Mouse (Mus musculus) hindbrain, embryonic 16.5 days (tissue): ENCODE results near the gene Limch1. TPM values are rescaled to one million over a fixed set of nuclear protein-coding genes. Genes with fewer than 3 reads are reported as not detected.

Source experiments
- ATAC-seq: fragments of 200-750 bp; cut with Nextera tagmentation; 2 replicates; pipeline ENCODE4 v1.8.0; 2017; ENCODE audit warnings: moderate TSS enrichment, moderate library complexity
- H3K27ac ChIP-seq: fragments of 300-500 bp; sonication (generic); 2 replicates; pipeline ENCODE4 v1.5.1; 2014; ENCODE audit warnings: low read depth, mild to moderate bottlenecking, control low read depth, low read length, moderate library complexity
- H3K27me3 ChIP-seq: fragments of 300-500 bp; sonication (generic); replicated peaks from 2 replicates; pipeline ENCODE4 v1.6.1; 2014; ENCODE audit warnings: low read length; ENCODE audit not compliant: control insufficient read depth, insufficient read depth
- H3K36me3 ChIP-seq: fragments of 300-500 bp; sonication (generic); 2 replicates; pipeline ENCODE4 v1.6.1; 2014; ENCODE audit warnings: mild to moderate bottlenecking, low read length, moderate library complexity, mixed read lengths; ENCODE audit not compliant: control insufficient read depth, insufficient read depth
- H3K4me1 ChIP-seq: fragments of 300-500 bp; sonication (generic); 2 replicates; pipeline ENCODE4 v1.6.1; 2014; ENCODE audit warnings: low read depth, low read length; ENCODE audit not compliant: control insufficient read depth, insufficient read depth
- H3K4me2 ChIP-seq: fragments of 300-500 bp; sonication (generic); 2 replicates; pipeline ENCODE4 v1.6.1; 2014; ENCODE audit warnings: mild to moderate bottlenecking, low read length, control low read depth, moderate library complexity
- H3K4me3 ChIP-seq: fragments of 300-500 bp; sonication (generic); 2 replicates; pipeline ENCODE4 v1.5.1; 2014; ENCODE audit warnings: mild to moderate bottlenecking, low read length, control low read depth, moderate library complexity
- H3K9ac ChIP-seq: fragments of 300-500 bp; sonication (generic); 2 replicates; pipeline ENCODE4 v1.6.1; 2014; ENCODE audit warnings: low read depth, mild to moderate bottlenecking, control low read depth, low read length, moderate library complexity
- H3K9me3 ChIP-seq: fragments of 300-500 bp; sonication (generic); 2 replicates; pipeline ENCODE4 v1.6.1; 2014; ENCODE audit warnings: mild to moderate bottlenecking, low read length, moderate library complexity; ENCODE audit not compliant: control insufficient read depth
- WGBS: fragments of 180-500 bp; shearing (Covaris S2); extraction: QIAGEN DNeasy Blood & Tissue Kit; methylation state at CpG from one replicate; pipeline ENCODE4 v1.1.7; 2014; 5-methylcytosine and 5-hydroxymethylcytosine counted together
- polyA plus RNA-seq: library from polyadenylated mRNA; unstranded; fragments of >200 nt; fragmentation: Nextera tagmentation; extraction: Ambion mirVana; gene quantifications from 2 replicates; pipeline ENCODE4 v1.2.1, GENCODE M21; 2015

Gene Limch1
- polyA plus RNA-seq, 1 experiment from 2014 or later: 48.4 TPM

GRCm38 (mm10) chr5:66871521-66872050 is 126.0 kb downstream of the Limch1 start:
- H3K9ac ChIP-seq: no peak overlapping the region
- H3K4me2 ChIP-seq: no peak overlapping the region
- H3K4me1 ChIP-seq: no peaks in the 10 kb centered on the region
- H3K27me3 ChIP-seq: no peaks in the 10 kb centered on the region
- no peaks in the 10 kb centered on the region for H3K36me3 ChIP-seq
- no peak for ATAC-seq
- H3K9me3 ChIP-seq: no peaks in the 10 kb centered on the region
- H3K4me3 ChIP-seq: no peak overlapping the region
- no peak overlapping the region for H3K27ac ChIP-seq
- 94% methylated on average over 11 of the region's 11 CpGs for WGBS

- H3K4me2 ChIP-seq: no peak overlapping the region
- 91% methylated on average over 4 of the region's 4 CpGs for WGBS
- no peaks in the 10 kb centered on the region for H3K4me1 ChIP-seq
- H3K36me3 ChIP-seq: no peaks in the 10 kb centered on the region
- no peaks in the 10 kb centered on the region for H3K9me3 ChIP-seq
- no peak overlapping the region for H3K27ac ChIP-seq
- no peaks in the 10 kb centered on the region for H3K27me3 ChIP-seq
- no peak overlapping the region for H3K9ac ChIP-seq
- H3K4me3 ChIP-seq: no peak overlapping the region
- ATAC-seq: no peak
These were observed 126.4 kb downstream of the Limch1 start for GRCm38 (mm10) chr5:66872053-66872452.

- no peak overlapping the region for H3K4me3 ChIP-seq
- no peaks in the 10 kb centered on the region for H3K4me1 ChIP-seq
- H3K4me2 ChIP-seq: no peak overlapping the region
- H3K27me3 ChIP-seq: no peaks in the 10 kb centered on the region
- 78% methylated on average over 6 of the region's 6 CpGs for WGBS
- no peak overlapping the region for H3K9ac ChIP-seq
- no peak for ATAC-seq
- no peaks in the 10 kb centered on the region for H3K9me3 ChIP-seq
- H3K27ac ChIP-seq: no peak overlapping the region
- no peaks in the 10 kb centered on the region for H3K36me3 ChIP-seq
These were observed 127.1 kb downstream of the Limch1 start for GRCm38 (mm10) chr5:66872681-66873080.

- H3K4me1 ChIP-seq: no peaks in the 10 kb centered on the region
- 46% methylated on average over 10 of the region's 10 CpGs for WGBS
- H3K4me2 ChIP-seq: no peak overlapping the region
- H3K9ac ChIP-seq: no peak overlapping the region
- H3K4me3 ChIP-seq: no peak overlapping the region
- no peak for ATAC-seq
- H3K9me3 ChIP-seq: no peaks in the 10 kb centered on the region
- H3K27ac ChIP-seq: no peak overlapping the region
- H3K36me3 ChIP-seq: no peaks in the 10 kb centered on the region
- no peaks in the 10 kb centered on the region for H3K27me3 ChIP-seq
These were observed 130.6 kb downstream of the Limch1 start for GRCm38 (mm10) chr5:66876018-66876805.

GRCm38 (mm10) chr5:66877066-66877465 is 131.4 kb downstream of the Limch1 start:
- 56% methylated on average over 5 of the region's 5 CpGs for WGBS
- H3K27me3 ChIP-seq: no peaks in the 10 kb centered on the region
- no peak overlapping the region for H3K4me2 ChIP-seq
- no peaks in the 10 kb centered on the region for H3K9me3 ChIP-seq
- no peak overlapping the region for H3K27ac ChIP-seq
- no peaks in the 10 kb centered on the region for H3K4me1 ChIP-seq
- H3K4me3 ChIP-seq: no peak overlapping the region
- ATAC-seq: no peak
- no peaks in the 10 kb centered on the region for H3K36me3 ChIP-seq
- H3K9ac ChIP-seq: no peak overlapping the region

- ATAC-seq: 0 out of 2 replicates have a peak, but pooled peaks have one; percentile 61
- Histone ChIP-seq H3K4me3 (no peak overlapping the region), H3K36me3 (no peaks in the 10 kb centered on the region), H3K4me1 (no peaks in the 10 kb centered on the region), H3K4me2 (no peak overlapping the region), H3K27me3 (no peaks in the 10 kb centered on the region), H3K9ac (no peak overlapping the region), H3K9me3 (peaks cover 2% of the 10 kb centered on the region), H3K27ac (no peak overlapping the region)
- 41% methylated on average over 3 of the region's 3 CpGs for WGBS
These were observed 136.3 kb downstream of the Limch1 start for GRCm38 (mm10) chr5:66881901-66882341.

GRCm38 (mm10) chr5:66882718-66883117 is 137.1 kb downstream of the Limch1 start:
- no peak overlapping the region for H3K4me2 ChIP-seq
- H3K36me3 ChIP-seq: no peaks in the 10 kb centered on the region
- no peak for ATAC-seq
- 89% methylated on average over 13 of the region's 13 CpGs for WGBS
- H3K27ac ChIP-seq: no peak overlapping the region
- H3K9me3 ChIP-seq: peaks cover 2% of the 10 kb centered on the region
- no peak overlapping the region for H3K9ac ChIP-seq
- H3K4me3 ChIP-seq: no peak overlapping the region
- no peaks in the 10 kb centered on the region for H3K4me1 ChIP-seq
- H3K27me3 ChIP-seq: no peaks in the 10 kb centered on the region

- H3K4me2 ChIP-seq: no peak overlapping the region
- WGBS: 70% methylated on average over 4 of the region's 4 CpGs
- no peaks in the 10 kb centered on the region for H3K27me3 ChIP-seq
- no peaks in the 10 kb centered on the region for H3K36me3 ChIP-seq
- H3K9ac ChIP-seq: no peak overlapping the region
- H3K4me3 ChIP-seq: no peak overlapping the region
- no peaks in the 10 kb centered on the region; the same call in 1 of the 2 replicates for H3K4me1 ChIP-seq
- ATAC-seq: no peak
- H3K9me3 ChIP-seq: peaks cover 2% of the 10 kb centered on the region
- H3K27ac ChIP-seq: no peak overlapping the region
These were observed 138.9 kb downstream of the Limch1 start for GRCm38 (mm10) chr5:66884505-66884904.

- ATAC-seq: no peak
- WGBS: 78% methylated on average over 5 of the region's 5 CpGs
- no peak overlapping the region for H3K9ac ChIP-seq
- H3K36me3 ChIP-seq: no peaks in the 10 kb centered on the region
- H3K4me1 ChIP-seq: peaks cover 2% of the 10 kb centered on the region
- H3K4me3 ChIP-seq: no peak overlapping the region
- peaks cover 2% of the 10 kb centered on the region for H3K9me3 ChIP-seq
- no peak overlapping the region for H3K27ac ChIP-seq
- H3K27me3 ChIP-seq: no peaks in the 10 kb centered on the region
- no peak overlapping the region for H3K4me2 ChIP-seq
These were observed 140.9 kb downstream of the Limch1 start for GRCm38 (mm10) chr5:66886410-66887120.
